Mouse (Mus musculus): ENCODE measurements at regions not wholly inside any gene's neighbourhood (a gene's known extent, or its start where the extent isn't known, plus 50 kb on each side); places are given as distances from the start of the nearest gene placed in this dataset.

DNA sequence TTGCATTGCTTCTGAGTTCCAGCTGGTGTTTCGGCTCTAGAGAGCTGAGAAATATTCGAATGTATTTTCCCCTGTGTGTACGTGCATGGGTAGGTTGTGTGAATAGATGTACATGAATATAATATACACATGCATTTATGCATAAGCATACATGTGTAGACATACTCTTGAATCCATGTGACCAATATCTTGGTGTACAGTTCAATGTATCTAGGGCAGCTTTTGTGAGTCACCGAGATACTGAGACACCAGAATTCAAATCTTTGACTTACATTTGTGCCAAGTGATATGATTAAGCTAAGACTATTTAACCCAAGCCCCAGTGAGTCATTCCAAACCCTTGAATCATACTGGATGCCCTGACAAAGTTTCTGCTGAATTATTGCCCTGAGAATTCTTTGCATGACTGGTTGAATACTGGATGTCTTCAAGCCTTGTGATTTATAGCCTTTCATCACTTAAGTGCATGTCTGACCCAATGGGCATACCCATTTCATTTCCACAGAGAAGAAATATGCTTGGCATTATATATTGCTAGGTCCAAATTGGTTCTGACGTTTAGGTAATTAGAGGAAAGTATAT lies 103.3 kb upstream of the Tsc22d2 start:
- TF ChIP-seq CTCF (IDR thresholded peaks at IDR 0.05) (no peak), POLR2A (IDR thresholded peaks at IDR 0.05; ENCODE audit: insufficient read depth, low read depth, low read length) (no peak), EP300 (IDR thresholded peaks at IDR 0.05; ENCODE audit: insufficient read depth, low read depth, low read length) (no peak)
